Mouse (Mus musculus): ENCODE measurements around the gene Ddx28. TPM values are rescaled to one million over a fixed set of nuclear protein-coding genes. Genes with fewer than 3 reads are reported as not detected.

Ddx28 gene
- polyA plus RNA-seq, 1 experiment from 2014 or later, result 22.8 TPM

DNA sequence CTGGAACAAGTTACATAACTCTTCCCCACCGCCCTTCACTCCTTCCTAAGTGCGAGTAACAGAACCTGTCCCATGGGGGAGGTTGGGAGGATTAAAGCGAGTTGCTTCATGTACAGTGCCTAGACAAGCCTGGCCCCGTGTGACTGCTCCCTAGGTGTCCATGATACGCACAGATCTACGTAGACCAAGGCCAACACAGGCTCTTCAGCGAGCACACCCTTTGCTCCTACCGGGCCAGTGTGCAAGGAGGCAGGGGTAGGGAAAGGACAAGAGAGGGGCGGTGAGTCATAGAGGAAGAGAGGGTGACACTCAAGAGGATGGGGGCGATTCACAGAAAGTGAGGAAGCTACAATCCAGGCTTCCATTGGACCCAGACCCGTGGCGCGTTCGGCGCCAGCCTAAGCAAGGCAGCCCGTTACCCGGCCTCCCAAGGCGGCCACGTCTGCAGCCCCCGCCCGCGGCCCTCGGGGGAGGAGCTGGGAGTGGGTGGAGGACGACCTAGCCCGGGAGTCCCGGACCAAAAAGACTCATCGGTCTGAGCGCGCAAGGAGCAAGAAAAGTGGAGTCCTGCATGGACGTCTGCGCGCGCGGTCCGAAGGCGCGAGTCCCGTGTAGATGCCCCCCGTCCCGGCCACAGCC, 46.3 kb downstream of the Ddx28 start:
- Histone ChIP-seq H3K9ac (replicated peaks; ENCODE audit: low read depth, low read length) (peak overlapping the region; percentile 70), H3K4me2 (ENCODE audit: low read length) (peak overlapping the region; percentile 67), H3K9me3 (ENCODE audit: control insufficient read depth, low read length) (no peaks in the 10 kb centered on the region), H3K36me3 (ENCODE audit: control insufficient read depth, insufficient read depth) (no peaks in the 10 kb centered on the region), H3K27me3 (replicated peaks; ENCODE audit: control insufficient read depth, insufficient read depth, low read length) (peaks cover 15% of the 10 kb centered on the region), H3K4me3 (replicated peaks; ENCODE audit: low read length) (peak overlapping the region; percentile 59), H3K27ac (ENCODE audit: low read length) (no peak overlapping the region), H3K4me1 (replicated peaks; ENCODE audit: control insufficient read depth, insufficient read depth, low read length) (no peaks in the 10 kb centered on the region)
- peak; percentile 75 for ATAC-seq
- WGBS, result 3% methylated on average over 37 of the region's 40 CpGs

DNA sequence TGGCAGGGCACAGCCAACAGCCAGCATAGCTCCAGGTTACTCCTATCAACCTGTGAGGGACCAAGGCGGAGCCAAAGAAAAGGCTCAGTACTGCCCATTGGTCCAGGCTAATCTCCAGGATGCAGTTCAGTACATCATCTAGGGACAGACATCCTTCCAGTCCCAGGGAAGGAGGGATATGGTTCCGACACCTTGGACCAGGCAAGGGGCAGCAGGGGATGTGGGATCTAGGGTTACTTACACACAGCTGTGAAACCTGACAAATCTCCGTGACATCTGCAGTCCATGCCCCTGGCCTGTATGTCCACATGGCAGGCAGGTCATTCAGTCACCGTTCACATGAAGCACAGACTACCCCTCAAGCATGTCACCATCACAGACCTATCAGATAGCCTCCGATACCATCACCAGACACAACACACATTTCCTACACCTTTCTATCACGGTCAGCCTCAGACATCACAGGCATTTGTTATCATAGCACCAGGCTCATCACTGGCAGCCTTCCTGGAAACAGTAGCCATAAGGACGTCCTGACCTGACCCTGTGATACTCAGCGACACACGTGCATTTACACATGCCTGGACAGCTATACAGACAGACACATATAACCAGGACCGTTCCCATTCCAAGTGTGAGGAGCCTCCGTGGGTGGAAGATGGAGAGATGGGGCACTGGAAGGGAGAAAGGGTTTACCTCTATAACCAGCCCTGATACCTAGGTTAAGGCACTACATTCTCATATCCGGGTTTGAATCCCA, 47.0 kb downstream of the Ddx28 start:
- Histone ChIP-seq H3K27ac (ENCODE audit: low read length) (no peak overlapping the region), H3K4me2 (ENCODE audit: low read length) (peak overlapping the region; percentile 67), H3K27me3 (replicated peaks; ENCODE audit: control insufficient read depth, insufficient read depth, low read length) (peaks cover 15% of the 10 kb centered on the region), H3K4me1 (replicated peaks; ENCODE audit: control insufficient read depth, insufficient read depth, low read length) (no peaks in the 10 kb centered on the region), H3K36me3 (ENCODE audit: control insufficient read depth, insufficient read depth) (no peaks in the 10 kb centered on the region), H3K9ac (replicated peaks; ENCODE audit: low read depth, low read length) (no peak overlapping the region), H3K4me3 (replicated peaks; ENCODE audit: low read length) (peak overlapping the region; percentile 59; the same call in 1 of the 2 replicates), H3K9me3 (ENCODE audit: control insufficient read depth, low read length) (no peaks in the 10 kb centered on the region)
- 72% methylated on average over 12 of the region's 12 CpGs for WGBS
- ATAC-seq, result no peak

DNA sequence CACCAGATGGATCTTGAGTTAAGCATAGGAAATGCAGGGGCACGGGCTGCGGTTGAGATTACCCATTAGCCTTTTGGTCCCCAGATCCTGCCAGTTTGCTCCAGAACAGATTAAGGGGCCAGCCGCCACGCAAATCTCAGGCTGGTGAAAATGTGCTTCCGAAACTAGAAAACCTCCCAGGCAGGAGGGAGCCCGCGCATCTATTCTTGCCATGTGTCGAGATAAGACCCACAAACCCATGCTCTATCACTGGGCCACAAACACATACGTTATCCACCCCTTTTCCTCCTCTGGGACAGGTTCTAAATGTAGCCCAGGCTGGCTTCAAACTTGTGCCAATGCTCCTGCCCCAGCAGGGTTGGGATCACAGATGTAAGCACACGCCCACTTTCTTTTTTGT, 50.1 kb downstream of the Ddx28 start:
- H3K4me2 ChIP-seq (ENCODE audit: low read length), result no peak overlapping the region
- H3K4me1 ChIP-seq (replicated peaks; ENCODE audit: control insufficient read depth, insufficient read depth, low read length), result no peaks in the 10 kb centered on the region
- no peak overlapping the region for H3K27ac ChIP-seq (ENCODE audit: low read length)
- no peak overlapping the region for H3K9ac ChIP-seq (replicated peaks; ENCODE audit: low read depth, low read length)
- H3K36me3 ChIP-seq (ENCODE audit: control insufficient read depth, insufficient read depth), result no peaks in the 10 kb centered on the region
- WGBS, result 85% methylated on average over 10 of the region's 10 CpGs
- H3K27me3 ChIP-seq (replicated peaks; ENCODE audit: control insufficient read depth, insufficient read depth, low read length), result peaks cover 4% of the 10 kb centered on the region
- no peaks in the 10 kb centered on the region for H3K9me3 ChIP-seq (ENCODE audit: control insufficient read depth, low read length)
- ATAC-seq, result no peak
- H3K4me3 ChIP-seq (replicated peaks; ENCODE audit: low read length), result no peak overlapping the region

GRCm38 (mm10) chr8:105961101-105961500, 50.6 kb downstream of the Ddx28 start:
- Histone ChIP-seq H3K27ac (ENCODE audit: low read length) (no peak overlapping the region), H3K9me3 (ENCODE audit: control insufficient read depth, low read length) (no peaks in the 10 kb centered on the region), H3K4me2 (ENCODE audit: low read length) (no peak overlapping the region), H3K36me3 (ENCODE audit: control insufficient read depth, insufficient read depth) (no peaks in the 10 kb centered on the region), H3K27me3 (replicated peaks; ENCODE audit: control insufficient read depth, insufficient read depth, low read length) (peaks cover 3% of the 10 kb centered on the region), H3K4me3 (replicated peaks; ENCODE audit: low read length) (no peak overlapping the region), H3K4me1 (replicated peaks; ENCODE audit: control insufficient read depth, insufficient read depth, low read length) (no peaks in the 10 kb centered on the region), H3K9ac (replicated peaks; ENCODE audit: low read depth, low read length) (no peak overlapping the region)
- WGBS, result 76% methylated on average over 14 of the region's 14 CpGs
- ATAC-seq, result no peak

Other genes starting within 250 kb of the Ddx28 start
- 11.3 and 13.1 TPM in 2 replicates for gene Ranbp10, start 184.5 kb downstream of the Ddx28 start, polyA plus RNA-seq (2015; fragmentation: Nextera tagmentation; extraction: Ambion mirVana)
- 0.67 and 0.93 TPM in 2 replicates for gene Tsnaxip1, start 184.2 kb downstream of the Ddx28 start, polyA plus RNA-seq (2015; fragmentation: Nextera tagmentation; extraction: Ambion mirVana)
- gene Cenpt, start 158.6 kb downstream of the Ddx28 start, polyA plus RNA-seq (2015; fragmentation: Nextera tagmentation; extraction: Ambion mirVana), result 66.0 and 69.8 TPM in 2 replicates
- 63.8 and 69.2 TPM in 2 replicates for gene Thap11, start 156.8 kb downstream of the Ddx28 start, polyA plus RNA-seq (2015; fragmentation: Nextera tagmentation; extraction: Ambion mirVana)
- 172 and 176 TPM in 2 replicates for gene Nutf2, start 151.3 kb downstream of the Ddx28 start, polyA plus RNA-seq (2015; fragmentation: Nextera tagmentation; extraction: Ambion mirVana)
- gene Edc4, start 131.0 kb downstream of the Ddx28 start, polyA plus RNA-seq (2015; fragmentation: Nextera tagmentation; extraction: Ambion mirVana), result 59.8 and 65.1 TPM in 2 replicates
- 0.51 and 0.73 TPM in 2 replicates for gene Nrn1l, start 118.3 kb downstream of the Ddx28 start, polyA plus RNA-seq (2015; fragmentation: Nextera tagmentation; extraction: Ambion mirVana)
- 10.5 and 10.7 TPM in 2 replicates for gene Pskh1, start 111.4 kb downstream of the Ddx28 start, polyA plus RNA-seq (2015; fragmentation: Nextera tagmentation; extraction: Ambion mirVana)
- 1.9 and 2.6 TPM in 2 replicates for gene Ctrl, start 78.0 kb downstream of the Ddx28 start, polyA plus RNA-seq (2015; fragmentation: Nextera tagmentation; extraction: Ambion mirVana)
- 30.5 and 44.8 TPM in 2 replicates for gene Psmb10, start 73.4 kb downstream of the Ddx28 start, polyA plus RNA-seq (2015; fragmentation: Nextera tagmentation; extraction: Ambion mirVana)
- 0.67 and 0.84 TPM in 2 replicates for gene Lcat, start 68.5 kb downstream of the Ddx28 start, polyA plus RNA-seq (2015; fragmentation: Nextera tagmentation; extraction: Ambion mirVana)
- 12.5 and 13.9 TPM in 2 replicates for gene Slc12a4, start 45.8 kb downstream of the Ddx28 start, polyA plus RNA-seq (2015; fragmentation: Nextera tagmentation; extraction: Ambion mirVana)
- not detected in 2 replicates for gene Dpep3, start 32.5 kb downstream of the Ddx28 start, polyA plus RNA-seq (2015; fragmentation: Nextera tagmentation; extraction: Ambion mirVana)
- gene Dus2, start 20.5 kb downstream of the Ddx28 start, polyA plus RNA-seq (2015; fragmentation: Nextera tagmentation; extraction: Ambion mirVana), result 22.3 and 25.8 TPM in 2 replicates
- not detected in 2 replicates for gene Dpep2nb, start 5.9 kb downstream of the Ddx28 start, polyA plus RNA-seq (2015; fragmentation: Nextera tagmentation; extraction: Ambion mirVana)
- gene Nfatc3, start 47.0 kb upstream of the Ddx28 start, polyA plus RNA-seq (2015; fragmentation: Nextera tagmentation; extraction: Ambion mirVana), result 3.2 and 5.3 TPM in 2 replicates
- 0.37 and 0.42 TPM in 2 replicates for gene Esrp2, start 125.1 kb upstream of the Ddx28 start, polyA plus RNA-seq (2015; fragmentation: Nextera tagmentation; extraction: Ambion mirVana)
- gene Pla2g15, start 138.5 kb upstream of the Ddx28 start, polyA plus RNA-seq (2015; fragmentation: Nextera tagmentation; extraction: Ambion mirVana), result 18.2 and 20.6 TPM in 2 replicates
- gene Slc7a6, start 157.0 kb upstream of the Ddx28 start, polyA plus RNA-seq (2015; fragmentation: Nextera tagmentation; extraction: Ambion mirVana), result 49.3 and 58.4 TPM in 2 replicates
- 37.7 and 40.8 TPM in 2 replicates for gene Slc7a6os, start 199.1 kb upstream of the Ddx28 start, polyA plus RNA-seq (2015; fragmentation: Nextera tagmentation; extraction: Ambion mirVana)
- gene Prmt7, start 199.1 kb upstream of the Ddx28 start, polyA plus RNA-seq (2015; fragmentation: Nextera tagmentation; extraction: Ambion mirVana), result 53.0 and 55.3 TPM in 2 replicates